Mouse (Mus musculus) G1E (cell line): Measurements from ENCODE around the gene Fancd2. TPM values are rescaled to one million over a fixed set of nuclear protein-coding genes. Genes with fewer than 3 reads are reported as not detected.

ENCODE experiments used
- ATAC-seq: 2 replicates; pipeline ENCODE4 v1.8.0; 2016; ENCODE audit warnings: mild to moderate bottlenecking; ENCODE audit not compliant: insufficient number of reproducible peaks, poor library complexity, low FRiP score, severe bottlenecking; ENCODE audit errors: extremely low read depth
- DNase-seq: peaks from one replicate; pipeline ENCODE4 v3.0.0; 2012; ENCODE audit warnings: low spot score
- H3K27me3 ChIP-seq: 2 replicates; pipeline ENCODE4 v1.6.1; 2012; ENCODE audit warnings: mild to moderate bottlenecking, low read length, inconsistent platforms; ENCODE audit not compliant: insufficient read depth
- H3K36me3 ChIP-seq: replicated peaks from 2 replicates; pipeline ENCODE3; 2012; ENCODE audit warnings: mild to moderate bottlenecking, inconsistent platforms
- H3K4me1 ChIP-seq: 2 replicates; pipeline ENCODE4 v1.6.1; 2012; ENCODE audit warnings: low read depth, low read length, inconsistent platforms, mixed read lengths; ENCODE audit not compliant: insufficient read depth
- H3K4me3 ChIP-seq: 2 replicates; pipeline ENCODE4 v1.5.1; 2012; ENCODE audit warnings: low read depth, mild to moderate bottlenecking, inconsistent platforms, low read length, moderate library complexity, mixed read lengths
- H3K9me3 ChIP-seq: replicated peaks from 2 replicates; pipeline ENCODE4 v1.6.1; 2012; ENCODE audit warnings: inconsistent platforms
- CTCF ChIP-seq: IDR thresholded peaks from 2 replicates; pipeline ENCODE4 v1.5.1; 2012; ENCODE audit warnings: low read depth, low read length, inconsistent platforms, mixed read lengths
- GATA1 ChIP-seq: IDR thresholded peaks from 2 replicates; pipeline ENCODE4 v1.6.1; 2012; ENCODE audit warnings: borderline replicate concordance, low read length, inconsistent platforms, mixed read lengths
- GATA2 ChIP-seq: IDR thresholded peaks from 2 replicates; pipeline ENCODE4 v1.6.1; 2012; ENCODE audit warnings: low read depth, low read length, inconsistent platforms, borderline replicate concordance
- POLR2AphosphoS5 ChIP-seq: IDR thresholded peaks from 2 replicates; pipeline ENCODE4 v1.6.1; 2012; ENCODE audit warnings: low read depth, low read length, inconsistent platforms; ENCODE audit not compliant: insufficient replicate concordance
- TAL1 ChIP-seq: conservative IDR thresholded peaks from 2 replicates; pipeline ENCODE4 v1.6.1; 2012; ENCODE audit warnings: low read depth, low read length, inconsistent platforms, mixed read lengths
- polyA plus RNA-seq: library from polyadenylated mRNA; stranded (reverse); fragments of >175 nt; gene quantifications from 2 replicates; pipeline ENCODE4 v1.2.3, GENCODE M21; 2012
- total RNA-seq, 2 experiments: library from RNA; stranded (forward) in 1 of 2; stranded (reverse) in 1 of 2; fragments of 200-1000 nt in 1 of 2; fragments of >200 nt in 1 of 2; fragmentation: Nextera tagmentation in 1 of 2; gene quantifications; 2 replicates each; pipeline ENCODE4 v1.2.3; 2014 to 2017

Gene Fancd2
- total and polyA plus RNA-seq, 3 experiments = 2.2 to 83.5 (median 41.1) TPM

DNA sequence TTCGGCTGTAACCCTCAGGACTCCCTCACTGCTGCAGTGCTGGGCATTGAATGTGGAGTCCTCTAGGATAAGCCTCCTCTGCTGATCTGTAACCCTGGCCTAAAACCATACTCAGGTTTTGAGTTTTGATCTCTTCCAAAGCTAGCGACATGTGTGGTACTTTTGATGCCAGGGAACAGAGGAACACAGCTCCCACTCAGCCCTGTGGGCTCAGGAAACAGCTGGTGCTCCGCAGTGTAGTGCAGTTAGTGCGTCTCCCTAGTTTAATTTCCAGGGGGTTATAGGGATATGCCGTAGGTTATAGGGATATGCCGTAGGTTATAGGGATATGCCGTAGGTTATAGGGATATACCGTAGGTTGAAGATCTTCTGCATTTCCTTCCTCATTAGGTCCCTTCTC lies 83.5 kb downstream of the Fancd2 start:
- H3K9me3 ChIP-seq = no peaks in the 10 kb centered on the region
- H3K36me3 ChIP-seq = peaks cover 87% of the 10 kb centered on the region
- TF ChIP-seq CTCF (no peak), GATA1 (no peak), TAL1 (no peak), POLR2AphosphoS5 (no peak), GATA2 (no peak)
- no peaks in the 10 kb centered on the region for H3K27me3 ChIP-seq
- peaks cover 4% of the 10 kb centered on the region for H3K4me1 ChIP-seq
- no peak overlapping the region for H3K4me3 ChIP-seq
- no peak for DNase-seq
- no peak for ATAC-seq

- no peak for TF ChIP-seq GATA1
- TF ChIP-seq GATA2 = no peak
- TF ChIP-seq CTCF = no peak
- TF ChIP-seq TAL1 = no peak
- no peak for TF ChIP-seq POLR2AphosphoS5
- Histone ChIP-seq H3K4me1 (peaks cover 4% of the 10 kb centered on the region), H3K4me3 (no peak overlapping the region), H3K36me3 (peaks cover 84% of the 10 kb centered on the region), H3K9me3 (no peaks in the 10 kb centered on the region), H3K27me3 (no peaks in the 10 kb centered on the region)
- no peak for DNase-seq
- no peak for ATAC-seq
Observed at GRCm38 (mm10) chr6:113615489-113615888, 84.0 kb downstream of the Fancd2 start.

- Histone ChIP-seq H3K4me1 (peaks cover 31% of the 10 kb centered on the region), H3K36me3 (peaks cover 35% of the 10 kb centered on the region), H3K4me3 (peak overlapping the region; percentile 84), H3K27me3 (no peaks in the 10 kb centered on the region), H3K9me3 (no peaks in the 10 kb centered on the region)
- ATAC-seq (no peak), DNase-seq (no peak)
- TF ChIP-seq GATA1 (no peak), GATA2 (no peak), TAL1 (no peak), POLR2AphosphoS5 (no peak), CTCF (no peak)
Observed at GRCm38 (mm10) chr6:113623386-113623785, 91.9 kb downstream of the Fancd2 start.

- H3K27me3 ChIP-seq = no peaks in the 10 kb centered on the region
- no peaks in the 10 kb centered on the region for H3K9me3 ChIP-seq
- H3K36me3 ChIP-seq = peaks cover 36% of the 10 kb centered on the region
- DNase-seq = peak; percentile 88
- TF ChIP-seq POLR2AphosphoS5 = no peak
- no peak for TF ChIP-seq TAL1
- TF ChIP-seq CTCF = no peak
- no peak for TF ChIP-seq GATA2
- no peak for TF ChIP-seq GATA1
- H3K4me3 ChIP-seq = peak within 1 kb of the TSS; percentile 84
- H3K4me1 ChIP-seq = peaks cover 34% of the 10 kb centered on the region
- peak; percentile 57 for ATAC-seq
Observed at GRCm38 (mm10) chr6:113623941-113624751, 92.7 kb downstream of the Fancd2 start, which contains the start of gene Vhl. TSS of gene Vhl (plus strand) at chr6:113623959.

- no peaks in the 10 kb centered on the region for H3K9me3 ChIP-seq
- peaks cover 35% of the 10 kb centered on the region for H3K4me1 ChIP-seq
- TF ChIP-seq POLR2AphosphoS5 (no peak), GATA1 (no peak), CTCF (no peak), TAL1 (no peak), GATA2 (no peak)
- peak overlapping the region; percentile 84; the same call in 1 of the 2 replicates for H3K4me3 ChIP-seq
- no peak for ATAC-seq
- no peak for DNase-seq
- H3K36me3 ChIP-seq = peaks cover 46% of the 10 kb centered on the region
- H3K27me3 ChIP-seq = no peaks in the 10 kb centered on the region
Observed at GRCm38 (mm10) chr6:113624989-113625770, 93.7 kb downstream of the Fancd2 start.

GRCm38 (mm10) chr6:113630322-113630721 lies 98.8 kb downstream of the Fancd2 start:
- Histone ChIP-seq H3K4me1 (peaks cover 17% of the 10 kb centered on the region), H3K36me3 (peaks cover 86% of the 10 kb centered on the region)
- ATAC-seq = no peak

More at GRCm38 (mm10) chr6:113630322-113630721, 98.8 kb downstream of the Fancd2 start:
- Histone ChIP-seq H3K4me3 (no peak overlapping the region), H3K27me3 (no peaks in the 10 kb centered on the region), H3K9me3 (no peaks in the 10 kb centered on the region)
- TF ChIP-seq CTCF (no peak), TAL1 (no peak)
- no peak for DNase-seq
